Mouse (Mus musculus) NIH3T3 (cell line): ENCODE results near the gene Zdhhc17.

ENCODE experiments used
- DNase-seq: peaks from one replicate; pipeline ENCODE4 v3.0.0-alpha.2; 2012; ENCODE audit warnings: low read depth

The Zdhhc17 gene

DNA sequence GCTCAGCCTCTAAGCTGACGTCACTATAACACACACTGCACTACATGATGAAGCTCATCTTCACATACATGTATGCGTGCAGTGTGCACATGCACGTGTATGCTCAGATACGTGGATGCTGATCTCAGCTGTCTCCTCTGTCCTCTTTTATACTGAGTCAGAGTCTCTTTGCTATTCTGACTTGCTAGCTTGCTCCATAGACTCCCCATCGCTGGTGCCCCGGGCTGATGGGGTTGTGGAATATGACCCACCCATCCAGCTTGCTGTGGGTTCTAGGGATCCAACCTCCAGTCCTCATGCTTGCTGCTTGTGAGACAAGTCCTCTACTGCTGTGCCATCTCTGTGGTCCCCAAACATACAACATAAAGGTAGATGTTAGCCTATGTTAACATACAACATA, 51.1 kb downstream of the Zdhhc17 start:
- no peak for DNase-seq

DNA sequence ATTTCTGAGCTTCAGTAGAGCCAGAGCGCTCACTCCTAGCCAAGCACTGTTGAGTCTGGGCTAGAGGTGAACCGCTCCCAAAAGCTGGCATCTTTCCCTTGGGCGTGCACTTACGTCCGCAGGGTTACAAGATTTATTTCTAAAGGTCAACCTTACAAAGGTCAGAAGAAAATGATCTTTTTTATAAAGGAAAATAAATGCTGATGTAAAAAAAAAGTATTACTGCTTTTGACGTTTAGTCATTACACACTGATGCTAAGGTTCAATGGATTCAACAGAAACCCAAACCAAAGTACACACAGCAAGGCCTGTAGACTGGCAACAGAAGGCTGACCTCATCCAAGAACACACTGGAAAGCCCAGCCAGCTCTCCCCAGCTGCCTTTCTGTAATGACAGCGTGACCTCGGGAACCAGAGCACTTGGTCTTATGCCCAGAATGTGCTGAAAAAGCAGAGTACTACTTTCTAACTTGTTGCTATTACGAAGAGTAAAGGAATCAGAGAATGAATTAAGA, 56.9 kb downstream of the Zdhhc17 start:
- DNase-seq = peak; percentile 96

DNA sequence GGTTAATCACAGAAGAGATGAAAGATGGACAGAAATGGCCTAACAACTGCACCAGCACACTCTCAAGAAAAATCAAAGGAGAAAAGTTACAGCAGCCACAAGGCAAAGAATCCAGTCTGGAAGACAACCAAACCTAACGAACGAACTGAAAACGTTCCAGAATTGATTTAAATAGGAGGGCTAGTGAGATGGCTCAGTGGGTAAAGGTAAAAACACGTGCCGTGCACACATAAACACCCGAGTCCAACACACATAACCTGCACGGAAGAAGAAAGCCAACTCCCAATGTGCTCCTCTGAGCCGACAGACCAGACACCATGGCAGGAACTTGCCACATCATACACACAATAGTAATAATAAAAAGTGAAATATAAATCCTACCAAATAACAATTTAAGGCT, 57.7 kb downstream of the Zdhhc17 start:
- no peak for DNase-seq

DNA sequence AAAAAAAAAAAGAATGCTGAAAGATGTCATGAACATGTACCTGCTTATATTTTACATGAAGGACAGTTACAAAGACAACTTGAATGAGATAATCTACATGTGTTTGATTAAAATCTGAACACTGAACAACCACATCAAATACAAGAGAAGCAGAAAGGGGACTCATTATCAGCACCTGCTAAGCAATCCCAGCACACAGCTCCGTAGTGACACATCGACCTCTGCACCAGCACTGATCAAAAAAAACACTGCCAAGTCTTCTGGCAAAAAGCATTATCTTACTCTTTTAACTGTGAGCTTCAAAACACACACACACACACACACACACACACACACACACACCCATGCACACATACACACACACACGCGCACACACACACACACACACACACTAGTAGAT, 58.2 kb downstream of the Zdhhc17 start:
- DNase-seq = no peak

DNA sequence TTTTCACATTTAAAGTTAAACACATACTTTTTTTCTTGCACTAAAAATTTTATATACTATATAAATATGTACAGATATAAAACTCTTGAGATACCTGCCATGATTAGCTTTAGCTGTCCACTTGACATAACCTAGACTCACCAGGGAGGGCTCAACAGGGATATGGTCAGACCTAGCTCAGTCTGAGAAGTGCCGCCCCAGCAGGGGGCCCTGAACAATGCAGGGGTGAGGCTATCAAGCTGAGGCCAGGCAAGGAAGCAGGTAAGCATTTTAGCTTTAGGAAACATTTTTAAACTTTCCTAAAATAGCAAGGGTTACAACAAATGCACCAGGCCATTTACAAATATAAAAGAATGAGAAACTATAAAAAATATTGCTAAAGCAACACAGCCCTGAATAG, 58.8 kb downstream of the Zdhhc17 start:
- no peak for DNase-seq

DNA sequence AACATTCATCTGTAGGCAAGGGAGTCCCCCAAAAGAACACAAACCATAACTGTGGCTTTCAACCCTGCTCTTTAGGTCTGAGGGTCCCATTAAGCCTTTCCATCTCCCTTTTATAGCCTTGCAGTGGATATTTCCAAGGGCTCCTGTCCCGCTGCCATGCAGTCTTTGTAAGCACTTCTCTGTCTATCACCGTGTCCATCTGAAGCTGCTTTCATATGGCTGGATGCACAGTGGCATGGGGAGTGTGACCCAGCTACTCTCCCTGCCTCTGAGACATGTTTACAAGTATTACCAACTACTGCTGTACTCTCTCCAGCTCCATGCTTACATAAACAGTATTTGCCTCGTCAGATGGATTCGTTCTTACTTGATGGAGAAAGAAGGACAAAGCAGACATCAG, 62.4 kb downstream of the Zdhhc17 start:
- no peak for DNase-seq

DNA sequence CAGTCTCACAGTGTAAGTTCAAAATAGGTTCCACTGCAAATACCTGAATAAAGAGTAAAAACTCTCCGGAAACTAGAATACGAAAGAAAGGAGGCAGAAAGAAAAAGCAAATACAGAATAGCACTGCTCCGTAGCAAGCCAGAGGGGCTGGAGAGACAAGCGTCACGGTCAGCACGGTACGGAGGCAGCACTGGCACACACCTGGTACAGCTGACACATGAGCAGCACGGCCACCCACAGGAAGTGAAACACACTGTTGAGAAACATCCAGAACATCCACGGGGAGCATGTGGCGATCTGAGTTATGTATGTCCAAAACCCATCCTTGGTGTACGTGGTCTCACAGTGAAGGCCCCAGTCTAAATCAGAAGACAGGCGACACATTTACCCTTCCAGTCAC, 64.0 kb downstream of the Zdhhc17 start:
- no peak for DNase-seq

DNA sequence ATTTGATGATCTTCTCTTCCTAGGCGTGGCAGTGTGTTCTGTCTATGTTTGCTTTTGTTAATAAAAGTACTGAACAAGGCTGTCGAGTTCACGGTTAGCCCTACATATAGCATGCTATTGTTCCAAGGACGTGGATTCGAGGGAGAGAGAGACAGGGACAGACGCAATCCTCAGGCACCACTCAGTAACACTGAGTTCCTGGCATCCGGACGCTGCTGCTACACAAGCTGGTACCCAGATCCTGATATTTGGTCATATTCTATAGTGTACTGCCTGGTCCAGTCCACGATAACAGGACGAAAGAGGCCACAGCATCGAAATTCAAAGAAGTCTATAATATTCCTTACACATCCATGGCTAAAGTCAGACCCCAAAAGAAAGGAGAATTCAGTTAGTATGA, 65.8 kb downstream of the Zdhhc17 start:
- no peak for DNase-seq

DNA sequence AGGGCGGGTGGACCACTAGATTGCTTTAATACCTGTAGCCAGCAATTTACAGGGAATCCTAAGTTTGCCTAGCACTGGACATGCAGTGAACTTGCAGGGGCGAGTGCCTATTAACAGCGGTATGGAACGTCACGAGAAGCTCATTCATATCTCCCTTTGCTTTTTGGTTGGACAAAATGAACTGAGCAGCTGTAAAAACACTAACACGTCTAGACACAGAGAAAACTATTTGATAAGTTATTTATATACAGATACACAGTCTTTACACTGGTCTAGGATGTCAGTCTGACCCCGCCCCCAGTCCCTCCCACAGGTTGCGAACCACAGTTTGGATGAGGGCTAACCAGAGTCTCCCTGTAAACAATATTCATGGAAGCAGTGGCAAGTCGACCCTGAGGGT, 67.1 kb downstream of the Zdhhc17 start:
- DNase-seq = no peak

DNA sequence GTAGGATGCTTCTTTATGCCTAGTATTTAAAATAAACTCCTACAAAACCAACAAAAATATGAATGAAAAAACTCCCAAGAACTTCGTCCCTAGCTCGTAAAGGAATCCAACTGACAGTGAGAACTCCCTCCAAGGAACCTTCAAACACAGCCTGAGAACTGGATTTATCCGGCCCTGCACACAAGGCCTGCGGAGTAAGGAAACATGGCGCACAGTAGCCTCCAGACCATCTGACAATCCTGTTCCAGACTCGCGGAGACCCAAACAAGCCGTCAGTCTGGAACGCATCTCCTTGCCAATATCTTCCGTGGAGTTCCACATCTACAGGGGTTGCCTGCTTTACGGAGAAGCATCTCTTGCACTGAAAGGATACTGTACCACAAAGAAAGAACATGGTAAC, 68.0 kb downstream of the Zdhhc17 start:
- DNase-seq = no peak

DNA sequence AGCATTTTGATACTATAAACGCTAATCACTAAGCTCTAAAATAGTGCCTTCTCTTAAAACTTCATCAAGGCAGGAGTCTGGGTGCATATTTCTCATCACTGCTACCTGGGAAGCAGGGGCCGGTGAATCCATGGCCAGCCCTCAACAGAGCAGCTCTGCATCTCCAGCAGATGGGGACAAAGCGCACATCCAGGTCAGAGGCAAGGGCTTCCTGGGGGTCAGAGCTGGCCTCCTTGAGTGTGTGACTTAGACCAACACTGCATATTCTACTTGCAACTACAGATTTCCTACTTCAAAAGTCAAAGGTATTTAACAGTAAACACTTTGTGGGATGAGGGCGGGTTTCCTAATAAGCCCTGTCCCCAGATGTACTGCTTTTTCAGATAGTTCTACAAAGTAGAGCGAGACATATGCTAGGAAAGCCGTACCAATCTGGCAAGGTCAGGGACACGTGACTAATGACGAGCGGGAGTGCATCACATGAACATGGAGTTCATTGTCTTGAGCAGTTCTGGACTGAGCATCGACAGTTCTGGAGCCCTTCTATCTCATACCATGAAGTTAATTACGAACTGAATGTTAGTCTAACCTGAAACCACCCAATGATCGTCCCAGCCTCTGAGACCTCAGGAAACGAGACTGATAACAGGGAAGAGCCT, 69.1 kb downstream of the Zdhhc17 start:
- DNase-seq = no peak

DNA sequence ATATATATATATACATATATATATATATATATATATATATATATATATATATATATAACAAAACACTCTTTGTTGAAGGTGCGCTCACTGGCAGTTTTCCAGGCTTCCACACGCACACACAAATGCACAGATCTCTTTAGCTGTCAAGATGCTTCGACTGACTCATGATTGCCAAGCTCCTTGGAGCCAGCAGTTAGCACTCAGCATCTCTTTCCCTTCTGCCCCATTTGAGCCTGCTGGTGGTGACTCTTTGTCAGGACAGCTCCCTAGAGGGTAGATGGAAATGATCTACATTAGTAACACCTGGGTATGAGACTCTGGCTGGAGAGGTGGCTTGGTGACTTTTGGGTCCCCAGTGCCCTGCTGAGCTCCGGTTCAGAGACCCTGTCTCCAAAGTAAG, 70.2 kb downstream of the Zdhhc17 start:
- DNase-seq = no peak

DNA sequence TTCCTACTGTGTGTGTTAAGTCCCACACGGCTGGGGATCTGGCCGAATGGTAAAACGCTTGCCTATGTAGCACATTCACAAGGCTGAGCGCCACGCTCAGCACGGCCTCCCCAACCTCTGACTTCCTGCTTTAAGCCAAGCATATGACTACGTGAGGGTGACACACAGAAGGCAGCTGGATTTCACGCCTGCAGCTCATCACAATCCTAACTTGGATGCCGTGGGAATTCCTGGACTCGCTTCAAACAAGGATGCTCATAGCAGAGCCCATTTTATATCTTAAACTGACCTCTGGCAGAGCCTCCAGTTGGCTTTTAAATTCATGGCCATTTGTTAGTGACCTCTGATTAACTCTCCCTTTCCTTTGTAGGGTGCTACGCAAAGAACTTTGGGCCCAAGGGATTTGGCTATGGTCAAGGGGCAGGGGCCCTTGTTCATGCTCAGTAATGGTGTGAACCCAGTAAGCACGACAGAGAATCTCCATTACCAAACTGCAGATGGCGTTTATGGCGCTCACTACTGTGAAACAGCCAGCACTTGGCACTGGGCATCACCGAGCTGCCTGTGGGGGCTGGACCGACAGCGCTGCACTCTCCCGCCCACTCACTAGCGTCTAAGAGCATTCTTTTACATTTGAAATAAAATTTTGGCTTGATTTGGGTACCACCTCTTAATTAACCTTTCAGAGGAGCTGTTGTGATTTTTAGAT, 70.9 kb downstream of the Zdhhc17 start:
- DNase-seq = no peak

DNA sequence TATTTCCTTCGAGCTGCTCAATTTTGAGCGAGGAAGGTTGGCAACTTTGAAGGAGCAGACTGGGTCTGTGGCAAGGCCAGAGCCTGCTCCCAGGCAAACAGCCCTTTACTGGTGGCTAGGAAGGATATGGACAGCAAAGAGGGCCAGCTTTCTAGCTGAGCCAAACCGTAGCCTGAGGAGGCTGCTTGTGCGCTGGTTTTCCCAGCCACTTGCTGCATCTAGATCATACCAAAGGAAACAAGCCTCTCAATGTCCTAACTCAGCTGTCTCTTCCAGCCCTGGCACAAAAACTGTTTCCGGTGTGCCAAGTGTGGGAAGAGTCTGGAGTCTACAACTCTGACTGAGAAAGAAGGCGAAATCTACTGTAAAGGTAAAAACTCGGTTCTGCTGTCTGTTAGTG, 71.6 kb downstream of the Zdhhc17 start:
- DNase-seq = no peak

DNA sequence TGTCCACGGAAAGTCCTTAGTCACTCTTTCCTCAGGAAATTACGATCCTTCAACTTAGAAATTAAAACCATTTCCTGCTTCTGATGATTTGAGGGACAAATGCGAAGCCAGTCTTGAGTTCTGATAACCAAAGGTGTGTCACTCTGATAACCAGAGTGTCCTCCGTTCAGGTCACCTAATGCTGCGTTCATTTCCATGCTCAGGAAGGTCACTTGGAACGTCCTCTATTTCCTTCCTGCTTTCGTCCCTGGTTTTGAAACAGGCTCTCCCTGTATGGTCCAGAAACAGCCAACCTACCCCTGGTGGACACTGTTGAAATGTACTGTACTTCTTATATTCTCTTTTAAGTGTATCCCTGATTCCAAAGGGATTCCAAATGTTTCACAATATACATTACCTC, 74.3 kb downstream of the Zdhhc17 start:
- no peak for DNase-seq

DNA sequence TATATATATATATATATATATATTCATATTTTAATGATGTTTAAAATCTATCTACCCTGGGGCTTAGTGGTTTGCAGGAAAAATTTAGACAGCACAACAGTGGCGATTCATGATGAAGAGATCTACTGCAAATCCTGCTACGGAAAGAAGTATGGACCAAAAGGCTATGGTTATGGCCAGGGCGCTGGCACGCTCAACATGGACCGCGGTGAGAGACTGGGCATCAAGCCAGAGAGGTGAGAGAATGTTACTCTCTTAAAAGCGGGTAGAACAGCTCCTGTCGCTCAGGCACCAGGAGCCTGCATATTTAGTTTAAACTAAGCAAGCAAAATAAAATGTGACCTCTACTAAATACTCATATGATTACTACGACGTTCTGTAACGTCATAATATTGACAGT, 74.9 kb downstream of the Zdhhc17 start:
- no peak for DNase-seq

DNA sequence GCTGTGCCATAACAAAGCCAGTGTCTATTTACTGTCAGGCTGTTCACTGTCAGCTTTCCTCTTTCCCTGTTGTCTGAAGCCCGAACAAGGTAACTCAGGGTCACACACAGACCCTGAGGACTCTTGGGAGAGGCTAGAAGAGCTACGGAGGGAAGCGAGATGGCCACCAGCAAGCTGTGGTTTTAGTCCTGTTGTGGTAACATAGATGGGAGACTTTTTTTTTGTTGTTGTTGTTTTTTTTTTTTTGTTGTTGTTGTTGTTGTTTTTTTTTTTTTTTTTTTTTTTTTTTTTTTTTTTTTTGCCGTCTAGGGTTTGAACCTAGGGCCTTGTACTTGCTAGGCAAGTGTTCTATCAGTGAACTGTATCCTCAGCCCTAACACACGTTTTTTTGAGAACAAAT, 76.4 kb downstream of the Zdhhc17 start:
- DNase-seq = no peak

DNA sequence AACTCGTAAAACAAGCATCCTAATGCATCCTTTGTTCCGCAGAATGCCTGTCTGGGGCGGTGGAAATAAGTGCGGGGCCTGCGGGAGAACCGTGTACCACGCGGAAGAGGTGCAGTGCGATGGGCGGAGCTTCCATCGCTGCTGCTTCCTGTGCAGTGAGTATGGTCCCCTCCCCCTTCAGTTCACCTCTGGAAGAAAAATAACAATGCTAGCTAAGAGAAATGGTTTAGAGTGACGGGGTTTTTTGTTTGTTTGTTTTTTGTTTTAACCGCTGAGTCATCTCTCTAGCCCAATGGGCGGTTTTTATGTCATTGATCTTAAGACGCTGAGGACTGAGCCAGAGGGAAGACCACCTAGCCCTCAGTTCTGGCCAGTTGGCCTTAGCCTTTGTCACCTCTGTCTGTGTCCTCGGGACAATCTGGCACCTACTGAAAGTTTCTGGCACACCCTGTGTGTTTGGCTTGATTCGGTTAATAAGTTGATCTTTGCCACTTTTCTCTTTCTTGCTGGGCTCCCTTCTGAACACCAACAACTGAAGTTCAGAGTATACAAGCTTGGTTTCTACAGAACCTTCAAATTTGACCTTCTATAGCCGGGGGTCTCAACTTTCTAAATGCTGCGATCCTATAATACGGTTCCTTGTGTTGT, 77.9 kb downstream of the Zdhhc17 start:
- DNase-seq = no peak

DNA sequence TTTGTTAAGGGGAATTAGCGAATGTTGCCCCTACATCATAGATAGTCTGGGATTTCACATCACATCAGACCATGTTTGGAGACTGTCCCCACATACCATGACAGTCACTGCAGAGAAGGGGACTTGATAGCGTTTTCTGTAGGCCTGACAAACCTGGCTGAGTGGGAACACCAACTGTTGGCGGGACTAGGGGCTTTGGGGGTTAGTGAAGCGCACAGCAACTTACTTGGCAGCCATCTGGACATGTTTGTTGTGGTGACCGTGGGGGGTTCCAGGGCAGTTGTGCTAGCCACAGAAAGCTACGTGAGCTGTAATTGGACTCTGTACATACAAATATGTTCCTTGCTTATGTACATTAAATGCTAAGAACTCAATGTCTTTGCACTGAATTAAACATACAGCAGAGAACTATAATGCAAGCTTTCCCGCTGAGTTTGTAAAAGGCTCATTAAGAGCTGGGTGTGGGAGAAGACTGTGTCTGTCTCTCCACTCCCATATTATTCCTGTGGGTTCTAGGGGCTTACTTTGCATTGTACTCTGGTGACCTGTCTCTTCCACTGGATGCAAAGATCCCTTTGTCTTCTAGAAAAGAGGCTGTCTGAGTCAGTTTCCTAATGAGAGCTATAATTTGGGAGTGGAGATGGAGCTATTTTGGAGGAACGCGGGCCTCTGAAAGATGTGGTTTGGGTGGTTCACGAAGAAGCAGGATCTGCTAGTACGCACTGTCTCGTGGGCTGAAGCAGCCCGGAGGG, 78.6 kb downstream of the Zdhhc17 start:
- DNase-seq = no peak

DNA sequence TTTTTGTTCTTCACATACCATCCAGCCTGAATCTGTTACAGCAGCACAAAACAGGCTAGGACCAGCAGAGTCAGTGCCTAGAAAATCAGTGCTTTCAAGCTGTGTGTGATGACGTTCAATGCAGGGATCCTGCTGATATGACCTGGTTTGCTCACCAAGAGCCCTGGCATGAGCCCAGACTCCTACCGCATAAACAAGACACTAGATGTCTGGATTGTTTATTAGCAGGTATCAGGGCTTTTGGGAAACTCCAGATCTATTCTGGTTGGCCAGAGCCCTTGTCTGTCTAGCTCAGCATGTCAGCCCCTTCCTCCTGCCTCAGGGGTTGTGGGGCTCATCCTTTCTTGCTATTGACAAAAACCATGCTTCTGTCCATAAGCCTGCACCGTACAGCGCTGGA, 80.2 kb downstream of the Zdhhc17 start:
- no peak for DNase-seq

DNA sequence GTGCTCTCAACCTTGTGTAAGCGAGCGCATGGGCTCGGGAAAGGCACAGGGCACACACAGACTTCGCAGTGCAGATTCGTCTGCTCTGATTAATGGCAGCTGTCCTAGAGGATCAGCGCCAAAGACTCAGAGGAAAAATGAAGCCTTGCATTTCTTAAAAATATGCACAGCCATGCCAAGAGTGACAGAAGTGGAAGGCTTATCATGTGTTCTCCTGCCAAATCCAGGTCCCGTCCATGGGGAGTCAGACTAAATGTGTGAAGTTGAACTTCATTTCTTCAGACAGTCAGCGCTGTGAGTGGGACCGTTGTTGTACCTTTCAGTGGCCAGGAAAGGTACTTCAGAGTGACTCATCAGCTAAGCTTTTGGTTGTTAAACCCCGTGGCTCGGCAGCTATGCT, 82.4 kb downstream of the Zdhhc17 start:
- DNase-seq = peak; percentile 89

DNA sequence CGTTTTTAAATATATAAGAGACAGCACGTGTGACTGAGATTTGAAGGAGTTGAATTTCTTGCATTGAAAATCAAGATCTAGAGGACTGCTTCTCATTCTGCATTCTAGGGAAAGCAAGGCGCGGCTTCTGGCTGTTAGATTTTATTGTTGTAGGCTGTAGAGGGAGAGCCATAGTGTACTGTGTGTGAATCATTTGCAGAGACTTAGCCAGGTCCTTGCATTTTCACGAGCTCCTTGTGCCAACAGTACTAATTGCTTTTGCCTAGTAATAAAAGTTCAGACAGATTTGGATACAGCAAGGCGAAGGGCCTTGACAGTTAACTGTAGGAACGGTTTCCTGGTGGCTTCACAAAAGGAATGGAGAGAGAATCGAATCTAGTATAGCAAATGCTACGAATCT, 87.3 kb downstream of the Zdhhc17 start:
- DNase-seq = no peak

DNA sequence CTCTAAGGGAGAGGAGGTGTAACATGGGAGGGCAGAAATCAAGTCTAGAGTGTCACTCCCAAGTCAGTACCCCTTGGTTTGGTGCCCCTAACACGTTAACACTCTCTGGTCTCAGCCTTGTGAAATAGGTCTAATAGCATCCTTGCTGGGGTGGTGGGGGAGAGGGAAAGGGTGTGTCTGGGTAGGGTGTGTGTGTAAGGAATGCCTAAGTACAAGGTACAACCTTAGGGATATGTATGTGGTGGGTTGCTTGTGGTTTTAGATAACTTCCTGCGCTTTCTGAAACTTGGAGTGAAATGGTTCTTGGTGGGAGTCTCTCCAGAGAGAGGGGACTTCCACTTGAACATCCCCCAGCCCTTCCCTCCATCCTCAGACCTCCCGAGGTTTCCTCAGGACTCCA, 88.0 kb downstream of the Zdhhc17 start:
- DNase-seq = no peak
